Comparison of ENCODE assay signal across 8 mouse cellular contexts in genomic region chr12:105963012-105963572, GRCm38 (mm10). TPM values are rescaled to one million over a fixed set of nuclear protein-coding genes. Genes with fewer than 3 reads are reported as not detected.
DNase-seq lines count a peak whose midpoint lies in the region; ATAC-seq and TF ChIP-seq lines count a peak whose summit lies in the region.

No protein-coding gene starts in this region.

- in situ Hi-C loops in ES-E14 (cut with MboI; ENCODE audit: low sequenced_read_pairs in 2 of 2, unreplicated experiment in 2 of 2), result no loop called here

- intact Hi-C loops in heart, adult 2 months (cut with DNase I), result loop anchor here (2.0 to 5.0 kb wide), 3 partner anchors 44 to 126 kb away; no protein-coding TSS in a partner anchor

- no peaks in the 10 kb centered on the region for H3K4me1 ChIP-seq in heart, adult 2 months (ENCODE audit: control insufficient read depth, insufficient read depth, low read length)
- H3K4me1 ChIP-seq in ES-E14 (ENCODE audit: control insufficient read depth in 2 of 2, insufficient read depth in 2 of 2, low read length in 2 of 2, poor library complexity in 1 of 2), result peaks cover 3 to 6% of the 10 kb centered on the region in 2 experiments; a peak in 2 of 4 replicates
- H3K4me1 ChIP-seq in forebrain, embryonic 13.5 days, result peaks cover 65% of the 10 kb centered on the region
- H3K4me1 ChIP-seq in intestine, embryonic 16.5 days (ENCODE audit: control insufficient read depth, insufficient read depth, low read length), result peaks cover 12% of the 10 kb centered on the region
- H3K4me1 ChIP-seq in stomach, embryonic 15.5 days, result peaks cover 17% of the 10 kb centered on the region; the same call in 1 of the 2 replicates

- TF ChIP-seq POLR2A in heart, adult 2 months (IDR thresholded peaks at IDR 0.05; ENCODE audit: insufficient read depth, low read depth, low read length), result no peak

- no peak for TF ChIP-seq EP300 in heart, adult 2 months (IDR thresholded peaks at IDR 0.05; ENCODE audit: insufficient read depth, low read depth, low read length)

- H3K9ac ChIP-seq in heart, adult 2 months (ENCODE audit: low read depth, low read length), result peak overlapping the region; percentile 40
- H3K9ac ChIP-seq in ES-E14 (ENCODE audit: insufficient read depth, low read depth, low read length, poor library complexity, severe bottlenecking), result peak overlapping the region; percentile 27; the same call in 1 of the 2 replicates
- peak overlapping the region; percentile 66 for H3K9ac ChIP-seq in forebrain, embryonic 13.5 days
- peak overlapping the region; percentile 72 for H3K9ac ChIP-seq in intestine, embryonic 16.5 days (ENCODE audit: low read depth, low read length)
- H3K9ac ChIP-seq in stomach, embryonic 15.5 days, result peak overlapping the region; percentile 32; the same call in 1 of the 2 replicates

- no peak overlapping the region for H3K27ac ChIP-seq in heart, adult 2 months
- H3K27ac ChIP-seq in ES-E14 (ENCODE audit: insufficient read depth, low read depth, low read length, poor library complexity, severe bottlenecking), result no peak overlapping the region
- H3K27ac ChIP-seq in forebrain, embryonic 13.5 days, result peak overlapping the region; percentile 65
- H3K27ac ChIP-seq in intestine, embryonic 16.5 days (ENCODE audit: low read length), result no peak overlapping the region
- no peak overlapping the region for H3K27ac ChIP-seq in stomach, embryonic 15.5 days

- peak; percentile 40 to 50 for DNase-seq in heart, adult 2 months
- DNase-seq in heart, adult 9 months (ENCODE audit: low spot score in 2 of 2), result no peak
- no peak for DNase-seq in ES-E14 (ENCODE audit: low read depth, low spot score)
- DNase-seq in lung, postnatal 25 days (ENCODE audit: low spot score), result peak; percentile 26
- no peak for DNase-seq in right cerebral cortex, postnatal 25 days

- peak overlapping the region; percentile 79 for H3K4me3 ChIP-seq in heart, adult 2 months
- peak overlapping the region; percentile 50 to 58 for H3K4me3 ChIP-seq in ES-E14 (ENCODE audit: insufficient read depth in 1 of 2, low read depth in 1 of 2, low read length in 2 of 2, poor library complexity in 1 of 2, severe bottlenecking in 1 of 2)
- H3K4me3 ChIP-seq in forebrain, embryonic 13.5 days, result peak overlapping the region; percentile 40
- H3K4me3 ChIP-seq in intestine, embryonic 16.5 days (ENCODE audit: low read length), result peak overlapping the region; percentile 70
- H3K4me3 ChIP-seq in stomach, embryonic 15.5 days (replicated peaks), result peak overlapping the region; percentile 54

- H3K27me3 ChIP-seq in heart, adult 2 months (ENCODE audit: control insufficient read depth, insufficient read depth, low read length), result peaks cover 2% of the 10 kb centered on the region; the same call in 1 of the 2 replicates
- H3K27me3 ChIP-seq in forebrain, embryonic 13.5 days, result no peaks in the 10 kb centered on the region
- peaks cover 10% of the 10 kb centered on the region; the same call in 1 of the 2 replicates for H3K27me3 ChIP-seq in intestine, embryonic 16.5 days (replicated peaks; ENCODE audit: control insufficient read depth, insufficient read depth, low read length)
- H3K27me3 ChIP-seq in stomach, embryonic 15.5 days (replicated peaks), result peaks cover 17% of the 10 kb centered on the region; the same call in 1 of the 2 replicates

- H3K79me2 ChIP-seq in heart, adult 2 months (replicated peaks; ENCODE audit: control insufficient read depth, insufficient read depth, low read length), result no peaks in the 10 kb centered on the region

- no peaks in the 10 kb centered on the region for H3K9me3 ChIP-seq in ES-E14 (ENCODE audit: control insufficient read depth, insufficient read depth, low read depth, low read length)
- no peaks in the 10 kb centered on the region for H3K9me3 ChIP-seq in forebrain, embryonic 13.5 days (replicated peaks)
- H3K9me3 ChIP-seq in intestine, embryonic 16.5 days (ENCODE audit: control insufficient read depth, low read length), result no peaks in the 10 kb centered on the region
- H3K9me3 ChIP-seq in stomach, embryonic 15.5 days, result no peaks in the 10 kb centered on the region

- H3K36me3 ChIP-seq in heart, adult 2 months (ENCODE audit: control insufficient read depth, insufficient read depth, low read length), result no peaks in the 10 kb centered on the region
- H3K36me3 ChIP-seq in ES-E14 (ENCODE audit: control insufficient read depth, insufficient read depth, low read length, poor library complexity, severe bottlenecking), result no peaks in the 10 kb centered on the region
- no peaks in the 10 kb centered on the region for H3K36me3 ChIP-seq in forebrain, embryonic 13.5 days (ENCODE audit: poor library complexity, severe bottlenecking)
- no peaks in the 10 kb centered on the region for H3K36me3 ChIP-seq in intestine, embryonic 16.5 days (ENCODE audit: control insufficient read depth, insufficient read depth, low read length)
- no peaks in the 10 kb centered on the region for H3K36me3 ChIP-seq in stomach, embryonic 15.5 days

- no peak for TF ChIP-seq CTCF in heart, adult 2 months (IDR thresholded peaks at IDR 0.05)

- peak overlapping the region; percentile 76 for H3K4me2 ChIP-seq in forebrain, embryonic 13.5 days
- peak overlapping the region; percentile 100 for H3K4me2 ChIP-seq in intestine, embryonic 16.5 days (ENCODE audit: low read depth, low read length)
- H3K4me2 ChIP-seq in stomach, embryonic 15.5 days, result peak overlapping the region; percentile 98

- peak; percentile 55 for ATAC-seq in forebrain, embryonic 13.5 days
- ATAC-seq in intestine, embryonic 16.5 days, result peak; percentile 67
- no peak for ATAC-seq in stomach, embryonic 15.5 days (ENCODE audit: insufficient read depth, low FRiP score, low read depth)

- WGBS in heart, adult 2 months, result 3% methylated on average over 30 of the region's 30 CpGs
- 3% methylated on average over 30 of the region's 30 CpGs for WGBS in forebrain, embryonic 13.5 days
- WGBS in intestine, embryonic 16.5 days, result 6% methylated on average over 30 of the region's 30 CpGs
- WGBS in stomach, embryonic 15.5 days, result 3% methylated on average over 30 of the region's 30 CpGs

TF ChIP-seq in ES-E14, 5 proteins besides CTCF, POLR2A, EP300 and RAD21:
- TF ChIP-seq ZC3H11A (IDR thresholded peaks at IDR 0.05; ENCODE audit: borderline replicate concordance, low read depth, low read length), result no peak; the same call in 1 of the 2 replicates
TF ChIP-seq in ES-E14: peak in this region for 0.

RNA-seq across cellular contexts. Expression of gene Vrk1, which starts 46.9 kb away (rescaled TPM):
- 1 to 10 TPM; 7.5 to 8.3 TPM for total RNA-seq in heart, adult 2 months (2021)
- 2.8 and 4.6 TPM in 2 replicates for polyA plus RNA-seq in heart, adult 2 months (2012; rRNA removed)
- total RNA-seq in ES-E14 (2012; rRNA removed), result 46.7 and 56.6 TPM in 2 replicates
- 98.6 and 101 TPM in 2 replicates for polyA plus RNA-seq in forebrain, embryonic 13.5 days (2015; fragmentation: Nextera tagmentation; extraction: Ambion mirVana)
- 52.7 and 61.2 TPM in 2 replicates for polyA plus RNA-seq in intestine, embryonic 16.5 days (2015; fragmentation: Nextera tagmentation; extraction: Ambion mirVana)
- polyA plus RNA-seq in stomach, embryonic 15.5 days (2015; fragmentation: Nextera tagmentation; extraction: Ambion mirVana), result 64.3 and 68.9 TPM in 2 replicates

Comparison
In these comparisons a context has a peak if more than half of its experiments do, and no peak if none do; other contexts are left out.
1. DNase-seq: peak in heart, adult 2 months (2 of 2) and lung, postnatal 25 days (single experiment); none in heart, adult 9 months (0 of 2), ES-E14 (single experiment) and right cerebral cortex, postnatal 25 days (single experiment).
2. Peak in every context shown above with its lines, with median percentiles within 50 percentile points of each other: H3K4me3 ChIP-seq, H3K9ac ChIP-seq and H3K4me2 ChIP-seq.